Mouse (Mus musculus): Measurements from ENCODE around the gene Srebf1. TPM values are rescaled to one million over a fixed set of nuclear protein-coding genes. Genes with fewer than 3 reads are reported as not detected.

Srebf1 gene
- polyA plus RNA-seq, 1 experiment from 2014 or later = 15.2 TPM

GRCm38 (mm10) chr11:60249885-60250284, 27.5 kb upstream of the Srebf1 start:
- Histone ChIP-seq H3K36me3 (ENCODE audit: inconsistent target) (no peaks in the 10 kb centered on the region), H3K79me2 (ENCODE audit: inconsistent target) (no peaks in the 10 kb centered on the region), H3K27ac (no peak overlapping the region), H3K4me3 (ENCODE audit: inconsistent target) (no peak overlapping the region)
- WGBS (ENCODE audit: missing documents) = 94% methylated on average over 2 of the region's 2 CpGs

DNA sequence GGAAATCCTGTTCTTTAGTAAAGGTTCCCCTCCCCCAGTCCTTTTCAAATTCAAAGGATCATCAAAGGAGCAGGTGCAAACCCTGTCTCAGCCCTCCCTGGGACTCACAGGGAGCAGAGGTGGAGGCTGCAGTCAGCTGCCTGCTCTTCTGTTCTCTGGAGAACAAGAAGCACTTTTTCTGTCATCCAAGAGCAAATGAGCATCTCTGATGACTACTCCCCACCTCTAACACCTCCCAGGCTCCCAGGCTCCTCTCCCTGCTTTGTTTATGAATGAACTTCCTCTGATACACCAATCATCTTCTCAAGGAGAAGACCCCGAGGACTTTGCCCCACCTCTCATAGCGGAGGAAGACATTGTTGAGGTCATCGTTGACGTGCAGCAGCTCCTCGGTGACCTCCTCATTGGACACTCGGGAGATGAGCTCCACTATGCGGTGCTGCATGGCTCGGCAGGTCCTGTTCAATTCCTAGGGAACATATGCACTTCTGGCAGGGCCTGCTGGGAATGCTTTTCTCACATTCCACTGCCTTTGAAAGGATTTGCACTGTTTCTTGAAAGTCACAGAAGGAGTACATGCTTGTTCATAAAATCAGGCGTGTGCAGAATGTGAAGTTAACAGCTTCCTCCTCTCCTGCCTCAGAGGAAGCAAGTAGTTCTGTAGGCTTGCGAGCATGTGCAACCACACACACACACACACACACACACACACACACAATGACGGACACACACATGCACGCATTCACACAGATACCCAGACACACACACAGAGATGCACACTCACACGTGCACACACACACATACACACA, 26.4 kb upstream of the Srebf1 start:
- no peaks in the 10 kb centered on the region for H3K79me2 ChIP-seq (ENCODE audit: inconsistent target)
- H3K27ac ChIP-seq = no peak overlapping the region
- no peaks in the 10 kb centered on the region for H3K36me3 ChIP-seq (ENCODE audit: inconsistent target)
- WGBS (ENCODE audit: missing documents) = 55% methylated on average over 13 of the region's 13 CpGs
- no peak overlapping the region for H3K4me3 ChIP-seq (ENCODE audit: inconsistent target)

DNA sequence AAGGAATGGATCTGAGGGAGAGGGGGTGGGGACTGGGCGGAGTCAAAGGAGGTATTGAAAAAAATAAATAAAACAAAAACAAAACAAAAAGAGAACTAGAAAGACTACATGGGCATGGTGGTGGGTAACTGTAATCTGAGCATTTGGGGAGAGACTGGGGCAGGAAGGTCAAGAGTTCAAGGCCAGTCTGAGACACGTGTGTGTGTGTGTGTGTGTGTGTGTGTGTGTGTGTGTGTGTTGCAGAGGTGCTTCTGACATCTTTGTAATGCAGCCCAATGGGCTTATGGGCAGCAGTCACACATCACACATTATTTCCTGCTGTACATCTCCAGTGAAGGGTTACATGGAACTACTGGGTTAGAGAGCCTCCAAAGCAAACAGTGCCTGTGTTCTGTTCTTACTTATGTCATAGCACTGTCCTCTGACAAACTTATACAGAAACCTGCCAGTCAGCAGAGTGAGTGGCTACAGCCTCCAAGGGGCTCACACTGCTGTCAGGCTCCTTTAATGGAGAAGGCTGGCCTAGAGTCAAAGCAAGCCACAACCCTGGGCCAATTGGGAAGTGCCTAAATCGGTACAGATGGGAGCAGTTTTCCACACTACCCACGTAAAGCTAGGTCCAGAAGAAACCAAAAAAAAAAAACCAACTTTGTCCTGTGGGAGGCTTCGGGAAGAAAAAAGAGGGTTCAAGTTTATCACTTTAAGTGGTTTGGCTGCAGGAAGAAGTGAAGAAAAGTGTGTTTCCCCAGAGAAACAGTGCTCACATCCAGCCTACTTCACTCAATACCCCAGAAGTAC, 25.6 kb upstream of the Srebf1 start:
- WGBS (ENCODE audit: missing documents) = 53% methylated on average over 4 of the region's 5 CpGs
- Histone ChIP-seq H3K36me3 (ENCODE audit: inconsistent target) (no peaks in the 10 kb centered on the region), H3K79me2 (ENCODE audit: inconsistent target) (no peaks in the 10 kb centered on the region), H3K27ac (no peak overlapping the region), H3K4me3 (ENCODE audit: inconsistent target) (no peak overlapping the region)

- no peak overlapping the region for H3K27ac ChIP-seq
- no peak overlapping the region for H3K4me3 ChIP-seq (ENCODE audit: inconsistent target)
- no peaks in the 10 kb centered on the region for H3K36me3 ChIP-seq (ENCODE audit: inconsistent target)
- no peaks in the 10 kb centered on the region for H3K79me2 ChIP-seq (ENCODE audit: inconsistent target)
Measured at GRCm38 (mm10) chr11:60246077-60246476, 23.7 kb upstream of the Srebf1 start.

- Histone ChIP-seq H3K4me3 (ENCODE audit: inconsistent target) (no peak overlapping the region), H3K79me2 (ENCODE audit: inconsistent target) (no peaks in the 10 kb centered on the region), H3K27ac (no peak overlapping the region), H3K36me3 (ENCODE audit: inconsistent target) (no peaks in the 10 kb centered on the region)
- 89% methylated on average over 10 of the region's 11 CpGs for WGBS (ENCODE audit: missing documents)
Measured at GRCm38 (mm10) chr11:60244503-60245143, 22.2 kb upstream of the Srebf1 start.

DNA sequence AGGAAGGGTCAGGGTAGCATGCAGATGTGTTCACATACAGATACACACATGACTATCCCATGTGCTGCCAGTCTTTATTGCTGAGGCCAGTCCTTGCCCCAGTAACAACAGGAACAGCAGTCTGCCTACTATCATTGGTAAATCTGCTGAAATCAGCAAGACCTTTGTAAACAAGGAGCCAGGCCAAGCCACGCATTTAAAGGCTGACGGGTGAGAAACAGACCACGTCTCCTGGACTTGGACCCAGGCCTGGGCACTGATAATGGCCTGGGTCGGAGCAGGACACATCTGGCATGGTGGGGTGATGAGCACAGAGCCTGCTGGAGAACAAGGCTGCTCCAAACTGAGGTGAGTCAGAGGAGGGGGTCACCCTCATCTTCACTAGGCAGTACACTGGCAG, 18.1 kb upstream of the Srebf1 start:
- Histone ChIP-seq H3K79me2 (ENCODE audit: inconsistent target) (no peaks in the 10 kb centered on the region), H3K4me3 (ENCODE audit: inconsistent target) (no peak overlapping the region), H3K27ac (no peak overlapping the region), H3K36me3 (ENCODE audit: inconsistent target) (no peaks in the 10 kb centered on the region)
- 97% methylated on average over 4 of the region's 4 CpGs for WGBS (ENCODE audit: missing documents)

DNA sequence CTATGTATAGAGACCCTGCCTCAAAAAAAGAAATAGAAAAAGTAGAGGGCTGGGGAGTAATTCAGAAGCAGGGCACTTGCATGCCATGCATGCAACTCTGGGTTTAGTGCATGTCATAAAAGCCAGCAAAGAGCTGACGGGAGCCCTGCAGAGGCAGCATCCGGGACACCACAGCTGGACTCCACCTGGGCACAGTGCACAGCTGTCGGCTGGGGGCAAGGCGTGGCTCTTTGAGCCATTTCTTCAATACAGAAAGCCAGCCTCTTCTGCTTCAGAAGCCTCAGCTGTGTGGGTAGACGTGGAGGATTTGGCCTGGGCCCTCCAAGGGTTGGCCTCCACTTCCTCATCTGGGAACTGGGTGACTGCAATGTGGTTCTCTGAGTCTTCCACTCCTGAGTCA, 13.0 kb upstream of the Srebf1 start:
- WGBS (ENCODE audit: missing documents) = 91% methylated on average over 5 of the region's 5 CpGs
- Histone ChIP-seq H3K36me3 (ENCODE audit: inconsistent target) (no peaks in the 10 kb centered on the region), H3K4me3 (ENCODE audit: inconsistent target) (no peak overlapping the region), H3K27ac (no peak overlapping the region), H3K79me2 (ENCODE audit: inconsistent target) (no peaks in the 10 kb centered on the region)

DNA sequence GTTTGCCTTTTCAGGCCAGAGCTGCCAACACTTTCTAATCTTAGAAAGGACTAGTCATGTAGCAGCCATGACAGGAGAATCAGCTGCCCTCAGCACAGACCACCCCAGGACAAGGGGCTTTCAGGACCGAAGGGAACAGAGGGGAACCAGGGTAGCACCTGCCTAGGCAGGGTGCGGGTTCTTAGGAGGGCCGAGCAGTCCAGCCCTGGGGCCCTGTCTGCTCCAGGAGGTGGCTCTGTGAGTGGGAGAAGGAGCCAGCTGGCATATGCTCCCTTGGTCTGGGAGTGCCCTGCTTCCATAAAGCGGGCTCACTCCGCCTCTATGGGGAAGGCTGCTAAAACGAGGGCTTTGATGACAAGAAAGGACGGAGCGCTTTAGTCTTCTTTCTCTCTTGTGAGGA, 10.9 kb upstream of the Srebf1 start:
- no peaks in the 10 kb centered on the region for H3K79me2 ChIP-seq (ENCODE audit: inconsistent target)
- WGBS (ENCODE audit: missing documents) = 87% methylated on average over 8 of the region's 8 CpGs
- no peak overlapping the region for H3K4me3 ChIP-seq (ENCODE audit: inconsistent target)
- H3K27ac ChIP-seq = no peak overlapping the region
- no peaks in the 10 kb centered on the region for H3K36me3 ChIP-seq (ENCODE audit: inconsistent target)

DNA sequence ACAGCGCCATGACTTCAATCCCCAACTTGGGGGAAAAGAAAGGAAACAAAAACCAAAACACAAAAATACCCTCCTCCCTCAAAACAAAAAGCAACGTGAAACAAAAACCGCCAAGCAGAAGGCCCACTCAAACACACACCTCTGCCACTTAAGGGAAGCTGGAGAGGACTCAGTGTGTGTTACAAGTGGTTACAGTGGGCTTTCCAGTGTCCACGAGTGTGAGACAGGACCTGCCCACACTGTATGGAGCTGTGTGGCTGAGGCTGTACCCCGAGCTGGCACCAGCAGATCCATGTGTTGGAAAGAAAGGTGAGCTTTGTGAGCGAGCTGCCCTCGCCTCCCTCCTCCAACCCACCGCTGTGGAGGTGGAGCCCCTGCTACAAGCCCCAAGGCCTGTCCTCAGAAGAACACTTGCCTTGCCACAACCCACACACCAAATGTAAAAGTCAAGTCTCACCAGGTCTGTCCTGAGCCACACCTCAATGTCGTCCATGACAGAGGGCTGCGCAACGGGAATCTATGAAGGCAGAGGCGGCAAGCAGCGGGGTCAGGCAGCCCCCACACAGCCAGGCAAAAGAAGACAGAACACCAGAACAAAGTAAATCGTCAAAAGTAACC, 10.2 kb upstream of the Srebf1 start:
- Histone ChIP-seq H3K79me2 (ENCODE audit: inconsistent target) (no peaks in the 10 kb centered on the region), H3K27ac (no peak overlapping the region), H3K36me3 (ENCODE audit: inconsistent target) (no peaks in the 10 kb centered on the region), H3K4me3 (ENCODE audit: inconsistent target) (no peak overlapping the region)
- 91% methylated on average over 13 of the region's 14 CpGs for WGBS (ENCODE audit: missing documents)

DNA sequence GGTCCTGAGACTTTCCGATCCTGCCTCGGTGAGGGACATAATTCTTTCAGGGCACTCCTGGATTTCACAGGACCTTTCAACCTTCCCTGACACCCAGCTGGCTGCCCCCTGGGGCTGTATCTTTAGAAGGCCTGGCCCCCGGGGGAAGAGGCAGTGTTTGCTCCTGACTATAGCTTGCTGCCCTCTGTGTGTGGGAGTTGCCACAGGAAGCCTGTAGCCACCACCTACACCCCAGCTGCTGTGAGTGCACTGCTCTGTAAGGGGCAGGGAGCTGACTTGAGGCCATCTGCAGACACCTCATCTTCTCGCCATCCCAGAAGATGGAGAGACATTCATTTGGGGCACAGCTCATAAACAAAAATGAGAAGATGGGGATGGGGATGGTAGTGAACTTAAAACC, 9.6 kb upstream of the Srebf1 start:
- Histone ChIP-seq H3K27ac (no peak overlapping the region), H3K4me3 (ENCODE audit: inconsistent target) (no peak overlapping the region), H3K79me2 (ENCODE audit: inconsistent target) (no peaks in the 10 kb centered on the region), H3K36me3 (ENCODE audit: inconsistent target) (no peaks in the 10 kb centered on the region)
- WGBS (ENCODE audit: missing documents) = 79% methylated on average over 4 of the region's 4 CpGs

- no peak overlapping the region for H3K27ac ChIP-seq
- no peak overlapping the region for H3K4me3 ChIP-seq (ENCODE audit: inconsistent target)
- H3K36me3 ChIP-seq (ENCODE audit: inconsistent target) = no peaks in the 10 kb centered on the region
- 100% methylated on average over 3 of the region's 3 CpGs for WGBS (ENCODE audit: missing documents)
- no peaks in the 10 kb centered on the region for H3K79me2 ChIP-seq (ENCODE audit: inconsistent target)
Measured at GRCm38 (mm10) chr11:60231326-60231725, 8.9 kb upstream of the Srebf1 start.

GRCm38 (mm10) chr11:60230512-60230911, 8.1 kb upstream of the Srebf1 start:
- Histone ChIP-seq H3K4me3 (ENCODE audit: inconsistent target) (no peak overlapping the region), H3K79me2 (ENCODE audit: inconsistent target) (no peaks in the 10 kb centered on the region), H3K27ac (no peak overlapping the region), H3K36me3 (ENCODE audit: inconsistent target) (no peaks in the 10 kb centered on the region)
- 90% methylated on average over 7 of the region's 7 CpGs for WGBS (ENCODE audit: missing documents)

DNA sequence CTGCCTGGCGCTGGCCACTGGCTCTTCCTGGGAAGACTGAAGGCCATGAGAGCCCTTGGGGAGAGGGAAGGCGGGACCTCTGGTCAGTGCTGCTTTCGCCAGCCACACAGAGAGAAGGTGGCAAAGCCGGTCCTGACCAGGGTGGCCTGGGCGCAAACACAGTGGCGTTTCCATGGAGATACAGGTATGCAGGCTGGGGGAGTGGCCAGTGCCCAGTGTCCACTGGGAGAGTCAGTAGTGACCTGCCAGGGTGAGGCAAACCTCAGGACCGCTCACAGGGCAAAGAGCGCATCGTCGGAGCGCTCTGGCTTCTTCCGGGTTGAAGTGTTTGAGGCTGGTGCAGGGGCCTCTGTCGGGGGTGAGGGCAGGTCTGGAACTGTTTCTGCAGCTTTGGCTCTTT, 7.4 kb upstream of the Srebf1 start:
- WGBS (ENCODE audit: missing documents) = 92% methylated on average over 13 of the region's 13 CpGs
- Histone ChIP-seq H3K27ac (no peak overlapping the region), H3K79me2 (ENCODE audit: inconsistent target) (no peaks in the 10 kb centered on the region), H3K4me3 (ENCODE audit: inconsistent target) (no peak overlapping the region), H3K36me3 (ENCODE audit: inconsistent target) (no peaks in the 10 kb centered on the region)

DNA sequence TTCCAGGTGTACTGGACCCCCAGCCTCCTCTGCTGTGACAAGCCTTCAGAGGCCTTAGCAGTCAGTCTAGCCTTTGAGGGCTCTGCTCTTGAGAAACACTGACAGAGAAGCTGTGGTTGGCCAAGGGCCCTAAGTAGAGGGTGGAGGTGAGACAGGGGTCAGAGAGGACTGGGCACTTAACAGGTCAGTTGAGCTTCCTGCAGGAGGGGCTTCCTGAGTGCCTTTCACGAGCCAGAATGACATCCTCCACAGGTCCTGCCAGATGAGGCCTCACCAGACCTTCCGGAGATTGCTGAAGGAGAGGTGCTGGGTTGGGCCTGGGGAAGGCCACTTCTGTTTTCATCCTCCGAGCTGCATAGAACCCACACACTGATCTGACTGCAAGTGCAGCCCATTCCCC, 6.1 kb upstream of the Srebf1 start:
- Histone ChIP-seq H3K4me3 (ENCODE audit: inconsistent target) (no peak overlapping the region), H3K79me2 (ENCODE audit: inconsistent target) (no peaks in the 10 kb centered on the region), H3K36me3 (ENCODE audit: inconsistent target) (no peaks in the 10 kb centered on the region), H3K27ac (no peak overlapping the region)
- 72% methylated on average over 3 of the region's 3 CpGs for WGBS (ENCODE audit: missing documents)

GRCm38 (mm10) chr11:60225874-60226273, 3.5 kb upstream of the Srebf1 start:
- peaks cover 8% of the 10 kb centered on the region; the same call in 1 of the 2 replicates for H3K79me2 ChIP-seq (ENCODE audit: inconsistent target)
- no peaks in the 10 kb centered on the region for H3K36me3 ChIP-seq (ENCODE audit: inconsistent target)
- H3K4me3 ChIP-seq (ENCODE audit: inconsistent target) = no peak overlapping the region
- H3K27ac ChIP-seq = no peak overlapping the region
- 86% methylated on average over 1 of the region's 1 CpGs for WGBS (ENCODE audit: missing documents)

Data from macrophage (primary cell).